Mouse (Mus musculus) embryonic facial prominence, embryonic 15.5 days (tissue): ENCODE measurements around the gene Ammecr1. TPM values are rescaled to one million over a fixed set of nuclear protein-coding genes. Genes with fewer than 3 reads are reported as not detected.

Experiments
- ATAC-seq: fragments of 200-750 bp; cut with Nextera tagmentation; 2 replicates; pipeline ENCODE4 v1.8.0; 2017; ENCODE audit warnings: low read depth, moderate TSS enrichment; ENCODE audit not compliant: insufficient number of reproducible peaks, low FRiP score, low TSS enrichment
- H3K27ac ChIP-seq: fragments of 300-500 bp; sonication (generic); replicated peaks from 2 replicates; pipeline ENCODE4 v1.5.1; 2015; ENCODE audit warnings: mild to moderate bottlenecking, inconsistent platforms
- H3K27me3 ChIP-seq: fragments of 300-500 bp; sonication (generic); 2 replicates; pipeline ENCODE4 v1.6.1; 2015; ENCODE audit warnings: inconsistent platforms
- H3K36me3 ChIP-seq: fragments of 300-500 bp; sonication (generic); 2 replicates; pipeline ENCODE4 v1.6.1; 2015; ENCODE audit warnings: mild to moderate bottlenecking, inconsistent platforms
- H3K4me1 ChIP-seq: fragments of 300-500 bp; sonication (generic); 2 replicates; pipeline ENCODE4 v1.6.1; 2015; ENCODE audit warnings: inconsistent platforms
- H3K4me2 ChIP-seq: fragments of 300-500 bp; sonication (generic); replicated peaks from 2 replicates; pipeline ENCODE4 v1.6.1; 2015; ENCODE audit warnings: mild to moderate bottlenecking, inconsistent platforms
- H3K4me3 ChIP-seq: fragments of 300-500 bp; sonication (generic); replicated peaks from 2 replicates; pipeline ENCODE4 v1.5.1; 2015; ENCODE audit warnings: mild to moderate bottlenecking, inconsistent platforms
- H3K9ac ChIP-seq: fragments of 300-500 bp; sonication (generic); 2 replicates; pipeline ENCODE4 v1.6.1; 2015; ENCODE audit warnings: inconsistent platforms
- H3K9me3 ChIP-seq: fragments of 300-500 bp; sonication (generic); replicated peaks from 2 replicates; pipeline ENCODE4 v1.6.1; 2016; ENCODE audit warnings: inconsistent platforms
- WGBS: fragments of 180-500 bp; shearing (Covaris S2); methylation state at CpG from one replicate; pipeline ENCODE4 v1.1.7; 2015; 5-methylcytosine and 5-hydroxymethylcytosine counted together
- polyA plus RNA-seq: library from polyadenylated mRNA; unstranded; fragments of >200 nt; fragmentation: Nextera tagmentation; extraction: Ambion mirVana; gene quantifications from 2 replicates; pipeline ENCODE4 v1.2.1, GENCODE M21; 2015

Gene Ammecr1
- polyA plus RNA-seq, 1 experiment from 2014 or later, result 18.9 TPM

DNA sequence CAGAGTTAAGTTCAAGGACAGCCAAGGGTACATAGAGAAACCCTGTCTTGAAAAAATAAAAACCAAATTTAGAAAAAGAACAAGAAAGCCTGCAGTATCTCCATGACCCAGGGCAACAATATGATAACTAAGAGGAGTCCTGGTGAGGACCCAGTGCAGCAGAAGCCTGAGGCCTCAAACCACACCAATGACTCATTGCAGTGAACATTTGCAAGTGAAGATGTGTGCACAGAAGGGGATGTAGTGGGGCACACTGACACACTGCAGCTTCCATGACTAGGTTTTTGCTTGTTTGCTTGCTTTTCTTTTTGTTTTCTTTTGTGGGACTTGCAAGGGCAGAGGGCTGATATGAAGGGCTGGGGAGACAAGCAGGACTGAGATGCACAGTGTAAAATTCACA is 52.3 kb downstream of the Ammecr1 start:
- H3K4me1 ChIP-seq, result no peaks in the 10 kb centered on the region
- no peak overlapping the region for H3K4me3 ChIP-seq
- H3K4me2 ChIP-seq, result no peak overlapping the region
- H3K9ac ChIP-seq, result no peak overlapping the region
- ATAC-seq, result no peak
- no peaks in the 10 kb centered on the region for H3K36me3 ChIP-seq
- H3K27ac ChIP-seq, result no peak overlapping the region
- no peaks in the 10 kb centered on the region for H3K9me3 ChIP-seq
- no peaks in the 10 kb centered on the region for H3K27me3 ChIP-seq

GRCm38 (mm10) chrX:142903854-142904253 is 62.7 kb downstream of the Ammecr1 start:
- no peaks in the 10 kb centered on the region for H3K4me1 ChIP-seq
- H3K9ac ChIP-seq, result no peak overlapping the region
- peaks cover 4% of the 10 kb centered on the region; the same call in 1 of the 2 replicates for H3K27me3 ChIP-seq
- WGBS, result 80% methylated on average over 8 of the region's 8 CpGs
- H3K9me3 ChIP-seq, result no peaks in the 10 kb centered on the region
- H3K36me3 ChIP-seq, result no peaks in the 10 kb centered on the region
- H3K4me2 ChIP-seq, result no peak overlapping the region
- no peak overlapping the region for H3K27ac ChIP-seq
- ATAC-seq, result no peak
- no peak overlapping the region for H3K4me3 ChIP-seq

DNA sequence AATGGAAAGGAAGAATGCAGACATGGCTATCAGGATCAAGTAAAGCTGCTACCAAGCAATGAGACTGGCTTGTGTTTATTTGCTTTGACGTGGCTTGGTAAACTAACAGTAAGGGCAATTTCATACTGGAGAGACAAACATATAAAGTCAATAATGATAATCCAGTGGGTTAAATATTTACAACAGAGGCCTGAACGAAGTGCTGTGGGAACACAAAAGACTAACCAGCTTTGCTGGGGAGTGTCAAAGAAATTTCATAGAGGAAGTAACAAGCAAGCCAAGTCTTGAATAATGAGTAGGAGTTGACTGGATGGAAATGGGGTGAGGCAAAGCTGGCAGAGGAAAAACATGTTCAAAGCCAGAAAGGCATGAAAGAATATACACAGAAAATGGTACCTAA is 63.9 kb downstream of the Ammecr1 start:
- Histone ChIP-seq H3K4me3 (no peak overlapping the region), H3K27me3 (peaks cover 4% of the 10 kb centered on the region; the same call in 1 of the 2 replicates), H3K4me1 (no peaks in the 10 kb centered on the region), H3K27ac (no peak overlapping the region), H3K4me2 (no peak overlapping the region), H3K36me3 (no peaks in the 10 kb centered on the region), H3K9me3 (no peaks in the 10 kb centered on the region), H3K9ac (no peak overlapping the region)
- WGBS, result 64% methylated on average over 2 of the region's 2 CpGs
- no peak for ATAC-seq

GRCm38 (mm10) chrX:142901915-142902314 is 64.6 kb downstream of the Ammecr1 start:
- H3K9me3 ChIP-seq, result no peaks in the 10 kb centered on the region
- no peak overlapping the region for H3K4me3 ChIP-seq
- no peak overlapping the region for H3K4me2 ChIP-seq
- no peak overlapping the region for H3K27ac ChIP-seq
- 86% methylated on average over 4 of the region's 4 CpGs for WGBS
- no peaks in the 10 kb centered on the region for H3K36me3 ChIP-seq
- peaks cover 4% of the 10 kb centered on the region; the same call in 1 of the 2 replicates for H3K27me3 ChIP-seq
- ATAC-seq, result no peak
- H3K4me1 ChIP-seq, result no peaks in the 10 kb centered on the region
- H3K9ac ChIP-seq, result no peak overlapping the region

DNA sequence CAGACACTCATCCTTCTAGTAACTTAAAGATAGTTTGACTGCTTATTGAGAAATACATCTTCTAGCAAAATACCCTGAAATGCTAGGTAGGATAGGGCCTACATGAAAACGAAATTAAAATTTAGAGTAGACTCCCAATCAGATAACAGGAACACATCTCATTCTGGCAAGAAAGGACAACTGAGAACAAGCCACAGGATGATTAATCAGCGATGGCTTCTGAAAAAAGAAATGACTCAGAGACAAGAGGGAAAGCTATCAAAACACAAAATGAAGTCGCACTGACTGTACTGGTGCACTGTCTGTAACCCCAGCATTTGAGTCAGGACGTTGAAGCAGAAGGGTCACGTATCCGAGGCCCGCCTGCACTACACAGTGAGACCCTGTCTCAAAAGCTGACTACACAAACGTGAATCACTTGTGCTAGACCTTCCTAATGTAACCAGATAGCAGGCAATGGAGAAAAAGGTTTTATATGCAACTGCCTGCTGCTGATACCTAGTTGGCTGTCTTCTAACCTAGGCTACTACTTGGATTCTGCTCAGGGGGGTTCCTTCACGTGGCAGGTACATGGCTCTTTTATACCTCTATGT is 68.1 kb downstream of the Ammecr1 start:
- Histone ChIP-seq H3K27me3 (no peaks in the 10 kb centered on the region), H3K9me3 (no peaks in the 10 kb centered on the region), H3K4me1 (no peaks in the 10 kb centered on the region), H3K4me3 (no peak overlapping the region), H3K27ac (no peak overlapping the region), H3K36me3 (no peaks in the 10 kb centered on the region), H3K4me2 (no peak overlapping the region), H3K9ac (no peak overlapping the region)
- 81% methylated on average over 9 of the region's 9 CpGs for WGBS
- no peak for ATAC-seq

DNA sequence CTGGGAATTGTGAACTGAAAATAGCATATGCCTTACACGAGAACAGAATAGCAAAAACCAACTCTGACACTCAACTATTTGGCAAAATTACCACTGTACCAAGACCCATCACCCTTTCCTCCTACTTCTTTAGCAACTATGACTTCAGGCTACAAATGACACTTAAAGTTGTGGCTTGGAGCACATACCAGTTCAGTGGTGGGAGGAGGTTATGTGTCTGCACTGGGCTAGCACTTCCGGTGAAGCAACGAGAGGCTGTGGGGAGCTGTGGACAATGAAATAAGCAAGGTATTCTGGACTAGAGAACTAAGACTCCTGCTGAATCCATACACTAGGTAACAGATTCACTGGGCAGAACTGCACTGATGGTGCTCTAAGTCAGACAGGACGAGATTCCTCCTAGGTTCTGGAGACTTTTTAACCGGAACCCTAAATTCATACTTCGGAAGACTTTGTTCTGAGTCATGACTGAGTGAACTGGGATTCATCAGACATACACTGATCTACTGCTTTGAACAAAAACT is 69.0 kb downstream of the Ammecr1 start:
- H3K4me1 ChIP-seq, result no peaks in the 10 kb centered on the region
- ATAC-seq, result no peak
- WGBS, result 85% methylated on average over 6 of the region's 6 CpGs
- no peak overlapping the region for H3K4me3 ChIP-seq
- no peak overlapping the region for H3K9ac ChIP-seq
- H3K36me3 ChIP-seq, result no peaks in the 10 kb centered on the region
- no peak overlapping the region for H3K27ac ChIP-seq
- H3K4me2 ChIP-seq, result no peak overlapping the region
- no peaks in the 10 kb centered on the region for H3K27me3 ChIP-seq
- H3K9me3 ChIP-seq, result no peaks in the 10 kb centered on the region

DNA sequence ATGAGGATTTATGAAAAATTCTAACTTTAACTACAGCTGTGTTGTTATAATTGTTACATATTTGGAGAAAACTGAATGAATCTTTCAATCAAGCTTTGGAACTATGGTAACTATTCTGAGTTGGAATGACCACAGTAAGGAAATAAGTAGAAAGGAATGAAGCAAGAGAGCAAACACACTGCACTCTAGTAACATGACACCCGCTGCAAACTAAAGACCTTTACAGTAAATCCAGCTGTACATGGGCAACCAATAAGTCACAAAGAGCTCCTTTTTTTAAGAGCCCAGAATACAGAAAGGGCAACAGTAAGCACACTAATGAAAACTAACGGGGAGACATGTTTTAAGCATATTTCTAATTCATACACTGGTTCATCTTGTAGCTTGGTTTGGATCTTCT is 71.2 kb downstream of the Ammecr1 start:
- H3K9me3 ChIP-seq, result no peaks in the 10 kb centered on the region
- no peak overlapping the region for H3K9ac ChIP-seq
- 60% methylated on average over 2 of the region's 2 CpGs for WGBS
- no peaks in the 10 kb centered on the region for H3K4me1 ChIP-seq
- no peaks in the 10 kb centered on the region for H3K36me3 ChIP-seq
- ATAC-seq, result no peak
- no peak overlapping the region for H3K4me2 ChIP-seq
- no peak overlapping the region for H3K4me3 ChIP-seq
- no peak overlapping the region for H3K27ac ChIP-seq
- no peaks in the 10 kb centered on the region for H3K27me3 ChIP-seq

GRCm38 (mm10) chrX:142885962-142886361 is 80.6 kb downstream of the Ammecr1 start:
- Histone ChIP-seq H3K27ac (no peak overlapping the region), H3K4me3 (no peak overlapping the region), H3K4me1 (no peaks in the 10 kb centered on the region), H3K36me3 (no peaks in the 10 kb centered on the region), H3K27me3 (no peaks in the 10 kb centered on the region), H3K9ac (no peak overlapping the region), H3K9me3 (no peaks in the 10 kb centered on the region), H3K4me2 (no peak overlapping the region)
- 79% methylated on average over 7 of the region's 7 CpGs for WGBS
- no peak for ATAC-seq

DNA sequence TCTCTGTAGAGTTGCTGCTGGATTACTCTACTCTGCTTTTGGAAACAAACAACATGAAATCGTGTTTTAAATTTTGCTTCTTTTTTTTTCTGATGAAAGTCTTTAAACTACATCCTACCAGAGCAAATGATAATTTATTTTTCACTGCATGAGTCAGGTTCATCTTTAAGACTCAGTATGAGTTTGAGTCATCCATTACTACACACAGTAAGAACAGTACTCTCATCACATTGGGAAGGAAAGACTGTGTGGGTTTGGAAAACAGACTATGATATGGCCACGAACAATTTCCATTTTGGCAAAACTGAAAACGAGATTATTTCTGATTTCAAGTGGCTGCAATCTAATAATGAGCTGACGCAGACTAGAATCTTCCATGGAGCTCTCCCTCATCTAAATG is 82.9 kb downstream of the Ammecr1 start:
- Histone ChIP-seq H3K4me1 (no peaks in the 10 kb centered on the region), H3K9ac (no peak overlapping the region), H3K9me3 (no peaks in the 10 kb centered on the region), H3K4me2 (no peak overlapping the region), H3K27me3 (no peaks in the 10 kb centered on the region), H3K27ac (no peak overlapping the region), H3K36me3 (no peaks in the 10 kb centered on the region), H3K4me3 (no peak overlapping the region)
- WGBS, result 73% methylated on average over 4 of the region's 4 CpGs
- no peak for ATAC-seq

DNA sequence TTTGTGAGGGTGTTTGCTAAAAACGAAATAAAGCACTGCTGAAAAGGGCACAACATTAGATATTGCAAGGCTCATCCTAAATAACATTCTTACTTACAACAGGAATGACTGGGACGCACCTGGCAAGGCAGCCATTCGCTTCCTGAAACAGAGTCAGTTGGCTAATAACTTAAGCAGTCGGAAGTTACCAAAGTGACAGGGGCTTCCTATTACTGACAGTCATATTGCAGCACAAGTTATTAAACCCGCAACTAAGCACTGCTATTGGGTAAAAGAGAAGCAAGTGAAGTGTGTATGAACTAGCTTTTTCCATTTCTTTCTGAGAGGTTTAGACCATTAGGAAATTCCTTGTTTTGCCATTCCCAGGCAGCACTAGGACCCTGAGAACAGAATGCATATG is 84.3 kb downstream of the Ammecr1 start:
- Histone ChIP-seq H3K4me2 (no peak overlapping the region), H3K27ac (no peak overlapping the region), H3K27me3 (no peaks in the 10 kb centered on the region), H3K9me3 (no peaks in the 10 kb centered on the region), H3K4me1 (no peaks in the 10 kb centered on the region), H3K4me3 (no peak overlapping the region), H3K9ac (no peak overlapping the region), H3K36me3 (no peaks in the 10 kb centered on the region)
- WGBS, result 83% methylated on average over 5 of the region's 5 CpGs
- no peak for ATAC-seq

DNA sequence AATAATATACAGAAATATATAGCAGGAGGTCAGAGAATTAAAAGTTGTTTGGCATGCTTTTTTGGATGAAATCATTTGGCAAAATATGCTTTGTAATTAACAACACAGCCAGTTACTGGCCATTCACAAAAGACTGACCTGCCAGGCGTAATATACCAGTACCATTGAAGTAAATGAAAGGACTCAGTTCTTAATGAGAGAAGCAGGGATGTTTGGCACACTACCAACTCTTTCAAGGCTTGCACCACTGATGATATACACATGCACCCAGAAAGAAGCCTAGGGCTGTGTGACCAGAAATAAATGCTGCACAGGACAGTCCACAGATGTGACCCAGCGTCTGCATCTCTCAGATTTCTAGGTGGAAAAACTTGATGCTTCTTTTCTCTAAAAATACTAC is 96.7 kb downstream of the Ammecr1 start:
- Histone ChIP-seq H3K4me2 (no peak overlapping the region), H3K9ac (no peak overlapping the region), H3K9me3 (no peaks in the 10 kb centered on the region), H3K4me1 (no peaks in the 10 kb centered on the region), H3K27ac (no peak overlapping the region), H3K36me3 (no peaks in the 10 kb centered on the region), H3K4me3 (no peak overlapping the region), H3K27me3 (no peaks in the 10 kb centered on the region)
- ATAC-seq, result no peak
- WGBS, result 64% methylated on average over 2 of the region's 2 CpGs

- no peak overlapping the region for H3K4me3 ChIP-seq
- H3K27me3 ChIP-seq, result peaks cover 3% of the 10 kb centered on the region; the same call in 1 of the 2 replicates
- 79% methylated on average over 9 of the region's 9 CpGs for WGBS
- H3K9me3 ChIP-seq, result no peaks in the 10 kb centered on the region
- H3K27ac ChIP-seq, result no peak overlapping the region
- H3K4me1 ChIP-seq, result no peaks in the 10 kb centered on the region
- H3K9ac ChIP-seq, result no peak overlapping the region
- no peak for ATAC-seq
- H3K36me3 ChIP-seq, result no peaks in the 10 kb centered on the region
- no peak overlapping the region for H3K4me2 ChIP-seq
Observed at GRCm38 (mm10) chrX:142848032-142848431, 118.5 kb downstream of the Ammecr1 start.
